Mouse (Mus musculus): Measurements from ENCODE around the gene Med13l. TPM values are rescaled to one million over a fixed set of nuclear protein-coding genes. Genes with fewer than 3 reads are reported as not detected.

Med13l gene
- total and polyA plus RNA-seq, 3 experiments: 2.0 to 11.0 (median 10.1) TPM

- in situ Hi-C loops (cut with MboI; ENCODE audit: low pct_ligation_motif_present, low pct_unique_long_range_greater_than_20kb, low sequenced_read_pairs): no loop called here
- H3K4me3 ChIP-seq (replicated peaks in 1 of 3; ENCODE audit: low read depth in 2 of 3, low read length in 2 of 3, poor library complexity in 1 of 3): no peak overlapping the region
- H3K27ac ChIP-seq (ENCODE audit: insufficient read depth, low read depth): no peak overlapping the region
- H3K27me3 ChIP-seq (replicated peaks): peaks cover 2% of the 10 kb centered on the region
- no peak for DNase-seq (ENCODE audit: extremely low read depth)
- H3K9ac ChIP-seq (ENCODE audit: insufficient read depth, low read depth): no peak overlapping the region
- TF ChIP-seq TBP (conservative IDR thresholded peaks at IDR 0.05; ENCODE audit: low read depth, low read length) (no peak), MAFK (IDR thresholded peaks at IDR 0.05; ENCODE audit: insufficient replicate concordance, low read length) (no peak), EP300 (IDR thresholded peaks at IDR 0.05; ENCODE audit: low read length) (no peak), USF2 (conservative IDR thresholded peaks at IDR 0.05; ENCODE audit: low read depth, low read length) (no peak), MEF2A (IDR thresholded peaks at IDR 0.05; ENCODE audit: borderline replicate concordance, low read depth, low read length) (no peak), POLR2A (IDR thresholded peaks at IDR 0.05; ENCODE audit: low read depth, low read length) (no peak), MYC (IDR thresholded peaks at IDR 0.05; ENCODE audit: low read depth, low read length) (no peak), E2F4 (IDR thresholded peaks at IDR 0.05; ENCODE audit: insufficient replicate concordance, low read depth, low read length) (no peak), HCFC1 (IDR thresholded peaks at IDR 0.05; ENCODE audit: low read depth, low read length) (no peak), ZC3H11A (IDR thresholded peaks at IDR 0.05; ENCODE audit: low read depth, low read length) (no peak), TCF12 (IDR thresholded peaks at IDR 0.05; ENCODE audit: low read depth, low read length) (no peak), PAX5 (IDR thresholded peaks at IDR 0.05; ENCODE audit: low read length) (no peak), BHLHE40 (IDR thresholded peaks at IDR 0.05; ENCODE audit: low read depth, low read length) (no peak), MAX (IDR thresholded peaks at IDR 0.05; ENCODE audit: low read length) (no peak), ETS1 (conservative IDR thresholded peaks at IDR 0.05; ENCODE audit: low read depth, low read length) (no peak)
- peaks cover 6 to 26% of the 10 kb centered on the region in 2 experiments for H3K4me1 ChIP-seq (ENCODE audit: control insufficient read depth in 1 of 2, insufficient read depth in 2 of 2)
- dilution Hi-C loops (cut with MboI; ENCODE audit: extremely low pct_ligation_motif_present, extremely low pct_unique_long_range_greater_than_20kb, low sequenced_read_pairs): no loop called here
- H3K4me2 ChIP-seq (ENCODE audit: insufficient read depth, low read depth, poor library complexity, severe bottlenecking): no peak overlapping the region
- H3K36me3 ChIP-seq (replicated peaks in 1 of 2; ENCODE audit: control insufficient read depth in 1 of 2, insufficient read depth in 1 of 2, low read length in 1 of 2): peaks cover 0 to 1% of the 10 kb centered on the region in 2 experiments
- peaks cover 23% of the 10 kb centered on the region for H3K79me2 ChIP-seq (replicated peaks; ENCODE audit: control insufficient read depth, extremely low read depth, insufficient read depth, poor library complexity, severe bottlenecking)
- peaks cover 4% of the 10 kb centered on the region for H3K9me3 ChIP-seq (replicated peaks; ENCODE audit: low read length)
Observed at GRCm38 (mm10) chr5:118558841-118559240, 1.6 kb upstream of the Med13l start.

- peaks cover 0 to 1% of the 10 kb centered on the region in 2 experiments for H3K36me3 ChIP-seq (replicated peaks in 1 of 2; ENCODE audit: control insufficient read depth in 1 of 2, insufficient read depth in 1 of 2, low read length in 1 of 2)
- H3K79me2 ChIP-seq (replicated peaks; ENCODE audit: control insufficient read depth, extremely low read depth, insufficient read depth, poor library complexity, severe bottlenecking): peaks cover 27% of the 10 kb centered on the region
- peak; percentile 64 for DNase-seq (ENCODE audit: extremely low read depth)
- peak overlapping the region; percentile 46 to 72 (median 70) for H3K4me3 ChIP-seq (replicated peaks in 1 of 3; ENCODE audit: low read depth in 2 of 3, low read length in 2 of 3, poor library complexity in 1 of 3)
- in situ Hi-C loops (cut with MboI; ENCODE audit: low pct_ligation_motif_present, low pct_unique_long_range_greater_than_20kb, low sequenced_read_pairs) (no loop called here), dilution Hi-C loops (cut with MboI; ENCODE audit: extremely low pct_ligation_motif_present, extremely low pct_unique_long_range_greater_than_20kb, low sequenced_read_pairs) (no loop called here)
- H3K4me1 ChIP-seq (ENCODE audit: control insufficient read depth in 1 of 2, insufficient read depth in 2 of 2): peaks cover 7 to 35% of the 10 kb centered on the region in 2 experiments
- peaks cover 2% of the 10 kb centered on the region for H3K27me3 ChIP-seq (replicated peaks)
- peak overlapping the region; percentile 96 for H3K9ac ChIP-seq (ENCODE audit: insufficient read depth, low read depth)
- H3K27ac ChIP-seq (ENCODE audit: insufficient read depth, low read depth): no peak overlapping the region
- no peak for TF ChIP-seq CHD1 (IDR thresholded peaks at IDR 0.05; ENCODE audit: low read depth, low read length)
- TF ChIP-seq ZKSCAN1 (IDR thresholded peaks at IDR 0.05; ENCODE audit: borderline replicate concordance, low read depth, low read length): no peak
- no peak for TF ChIP-seq MXI1 (IDR thresholded peaks at IDR 0.05; ENCODE audit: low read depth, low read length)
- no peak for TF ChIP-seq UBTF (IDR thresholded peaks at IDR 0.05; ENCODE audit: low read depth, low read length)
- no peak for TF ChIP-seq MEF2A (IDR thresholded peaks at IDR 0.05; ENCODE audit: borderline replicate concordance, low read depth, low read length)
- no peak for TF ChIP-seq MAFK (IDR thresholded peaks at IDR 0.05; ENCODE audit: insufficient replicate concordance, low read length)
- peak; percentile 12 for TF ChIP-seq RAD21 (IDR thresholded peaks at IDR 0.05; ENCODE audit: low read depth, low read length)
- TF ChIP-seq NELFE (IDR thresholded peaks at IDR 0.05; ENCODE audit: low read depth, low read length): peak; percentile 47; the same call in 1 of the 2 replicates
- TF ChIP-seq NRF1 (IDR thresholded peaks at IDR 0.05; ENCODE audit: low read depth, low read length): peak; percentile 29; the same call in 1 of the 2 replicates
- no peak for TF ChIP-seq MYC (IDR thresholded peaks at IDR 0.05; ENCODE audit: low read depth, low read length)
- TF ChIP-seq POLR2AphosphoS2 (IDR thresholded peaks at IDR 0.05; ENCODE audit: low read depth, low read length): no peak
- no peak for TF ChIP-seq ZC3H11A (IDR thresholded peaks at IDR 0.05; ENCODE audit: low read depth, low read length)
- no peak; the same call in 1 of the 2 replicates for TF ChIP-seq TCF12 (IDR thresholded peaks at IDR 0.05; ENCODE audit: low read depth, low read length)
- TF ChIP-seq CHD2 (IDR thresholded peaks at IDR 0.05; ENCODE audit: low read length): no peak
- TF ChIP-seq POLR2A (IDR thresholded peaks at IDR 0.05; ENCODE audit: low read depth, low read length): peak; percentile 48; the same call in 1 of the 2 replicates
- no peak for TF ChIP-seq MAX (IDR thresholded peaks at IDR 0.05; ENCODE audit: low read length)
- peak in 1 of 2 experiments; percentile 31; a peak in 2 of 4 replicates for TF ChIP-seq CTCF (conservative IDR thresholded peaks at IDR 0.05 in 1 of 2, IDR thresholded peaks at IDR 0.05 in 1 of 2; ENCODE audit: low read depth in 2 of 2, low read length in 2 of 2)
- TF ChIP-seq IRF4 (IDR thresholded peaks at IDR 0.05; ENCODE audit: low read depth, low read length): no peak
- TF ChIP-seq E2F4 (IDR thresholded peaks at IDR 0.05; ENCODE audit: insufficient replicate concordance, low read depth, low read length): no peak
- no peak for TF ChIP-seq GABPA (IDR thresholded peaks at IDR 0.05; ENCODE audit: insufficient replicate concordance, low read depth, low read length)
- TF ChIP-seq ETS1 (conservative IDR thresholded peaks at IDR 0.05; ENCODE audit: low read depth, low read length): no peak
- no peak for TF ChIP-seq HCFC1 (IDR thresholded peaks at IDR 0.05; ENCODE audit: low read depth, low read length)
- peak; percentile 87 for TF ChIP-seq USF1 (IDR thresholded peaks at IDR 0.05; ENCODE audit: low read depth, low read length)
- TF ChIP-seq BHLHE40 (IDR thresholded peaks at IDR 0.05; ENCODE audit: low read depth, low read length): no peak
- peak overlapping the region; percentile 57 for H3K4me2 ChIP-seq (ENCODE audit: insufficient read depth, low read depth, poor library complexity, severe bottlenecking)
- peaks cover 4% of the 10 kb centered on the region for H3K9me3 ChIP-seq (replicated peaks; ENCODE audit: low read length)
Observed at GRCm38 (mm10) chr5:118559584-118560384, 695 bp upstream of the Med13l start.
